Mouse (Mus musculus): ENCODE data around the gene Tmem233.

GRCm38 (mm10) chr5:116052826-116053225, 30.2 kb downstream of the Tmem233 start:
- TF ChIP-seq CTCF (IDR thresholded peaks at IDR 0.05; ENCODE audit: control insufficient read depth, insufficient read depth, low read length) (no peak), POLR2A (IDR thresholded peaks at IDR 0.05; ENCODE audit: borderline replicate concordance, control insufficient read depth, low read depth, low read length) (no peak)
